Mouse (Mus musculus) cerebellum, postnatal 25 days (tissue): ENCODE data around the gene Igdcc3.

Experiments
- DNase-seq, 2 experiments: peaks; one replicate each; pipeline ENCODE4 v3.0.0; 2021; ENCODE audit warnings: mixed read lengths in 2 of 2

Igdcc3 gene

GRCm38 (mm10) chr9:65141306-65141975, 452 bp downstream of the Igdcc3 start:
- peak; percentile 56 to 60 for DNase-seq

- peak in 1 of 2 experiments; percentile 27 for DNase-seq
Observed at GRCm38 (mm10) chr9:65141976-65142318, 958 bp downstream of the Igdcc3 start.

DNA sequence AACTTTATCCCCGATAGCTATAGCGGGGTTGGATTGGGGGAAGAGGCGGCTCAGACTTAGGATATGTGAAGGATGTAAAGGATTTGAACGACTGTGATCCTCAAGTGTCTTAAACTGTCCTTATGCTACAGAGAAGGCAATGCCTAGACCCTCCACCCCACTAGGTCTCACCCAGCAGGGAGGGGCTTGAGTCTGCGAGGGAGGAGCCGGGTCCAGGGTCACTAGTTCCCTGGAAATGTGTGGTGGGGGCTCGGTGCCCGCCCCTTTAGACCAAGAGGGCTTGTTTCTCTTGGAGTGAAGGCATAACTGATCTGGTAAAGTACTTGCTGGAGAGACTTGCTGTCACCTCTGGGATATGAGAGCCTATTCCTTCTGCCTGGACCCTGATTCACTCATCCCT, 1.4 kb downstream of the Igdcc3 start:
- no peak for DNase-seq

- DNase-seq: no peak
Observed at GRCm38 (mm10) chr9:65146001-65146400, 5.0 kb downstream of the Igdcc3 start.

- DNase-seq: no peak
Observed at GRCm38 (mm10) chr9:65148507-65148906, 7.5 kb downstream of the Igdcc3 start.

GRCm38 (mm10) chr9:65152711-65153330, 11.8 kb downstream of the Igdcc3 start:
- no peak for DNase-seq

DNA sequence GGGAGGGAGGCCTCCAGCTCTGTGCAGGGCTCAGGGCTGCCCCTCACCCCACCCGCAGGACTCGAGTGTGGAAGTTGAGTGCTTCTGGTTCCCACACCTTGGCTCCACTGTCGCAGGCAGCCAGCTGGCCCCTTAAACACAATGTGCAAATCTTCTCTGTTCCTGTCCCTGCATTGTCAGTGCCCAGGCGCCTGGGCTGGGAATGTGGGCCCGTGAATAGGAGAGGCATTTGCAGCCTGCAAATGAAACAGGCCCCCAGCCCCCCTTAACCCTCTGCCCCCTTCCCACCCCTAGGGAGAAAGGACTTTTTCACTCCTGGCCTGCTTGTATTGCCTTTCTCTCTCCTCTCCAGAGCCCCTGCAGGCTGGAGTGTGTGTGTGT, 12.3 kb downstream of the Igdcc3 start:
- DNase-seq: no peak

GRCm38 (mm10) chr9:65154692-65155455, 13.9 kb downstream of the Igdcc3 start:
- DNase-seq: no peak

DNA sequence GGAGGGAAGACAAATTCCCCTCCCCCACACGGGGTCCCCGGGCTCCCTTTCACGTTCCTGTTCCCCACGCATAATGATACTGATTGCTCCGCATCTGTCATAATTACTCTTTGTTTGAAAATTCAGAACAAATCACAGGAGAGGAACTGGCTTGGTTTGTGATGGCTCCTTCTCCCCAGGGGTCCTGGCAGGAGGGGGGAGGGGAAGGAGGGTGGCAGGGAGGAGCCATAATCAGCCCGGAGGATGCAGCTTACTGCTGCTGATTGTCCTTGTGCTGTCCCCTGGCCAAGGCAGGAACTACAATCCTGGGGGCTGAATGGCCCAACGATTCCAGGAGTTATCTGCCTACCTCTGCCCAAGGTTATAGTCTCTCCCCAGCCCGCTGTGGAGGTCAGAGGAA, 15.6 kb downstream of the Igdcc3 start:
- DNase-seq: no peak

- no peak for DNase-seq
Observed at GRCm38 (mm10) chr9:65157631-65158030, 16.6 kb downstream of the Igdcc3 start.

DNA sequence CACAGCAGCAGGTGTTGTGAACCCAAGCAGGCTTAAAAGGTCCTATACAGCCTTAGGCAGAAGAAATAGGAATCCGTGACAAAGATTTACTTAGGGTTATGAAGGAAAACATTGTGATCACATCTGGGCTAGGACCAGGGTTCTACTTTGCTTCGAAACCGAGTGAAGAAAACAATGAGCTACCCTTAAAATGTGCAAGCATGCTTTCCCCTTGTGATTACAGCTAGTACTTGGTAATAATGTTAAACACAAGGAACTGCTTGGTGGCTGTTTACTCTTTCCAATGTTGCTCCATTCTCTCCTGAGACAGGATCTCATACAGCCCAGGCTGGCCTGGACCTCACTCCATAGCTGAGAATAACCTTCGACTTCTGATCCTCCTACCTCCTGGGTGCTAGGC, 20.2 kb downstream of the Igdcc3 start:
- DNase-seq: no peak

DNA sequence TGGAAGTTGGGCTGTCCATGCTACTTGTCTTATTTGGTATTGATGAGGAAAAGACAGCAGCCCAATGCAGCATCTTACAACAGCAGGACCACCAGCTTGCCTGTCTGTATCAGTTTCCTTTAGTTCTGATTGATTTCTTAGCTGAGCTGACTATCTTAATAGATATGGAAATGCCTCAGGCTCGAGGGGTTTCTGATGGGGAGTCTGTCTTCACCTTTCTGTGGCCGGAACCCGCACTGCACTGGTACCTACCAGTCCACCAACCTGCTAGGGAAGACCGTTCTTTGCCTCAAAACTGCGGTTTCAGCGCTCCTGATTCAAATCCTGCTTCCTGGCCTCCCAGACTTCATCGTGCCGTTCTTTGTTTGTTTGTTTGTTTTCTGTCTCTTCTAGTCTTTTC, 20.9 kb downstream of the Igdcc3 start:
- no peak for DNase-seq

DNA sequence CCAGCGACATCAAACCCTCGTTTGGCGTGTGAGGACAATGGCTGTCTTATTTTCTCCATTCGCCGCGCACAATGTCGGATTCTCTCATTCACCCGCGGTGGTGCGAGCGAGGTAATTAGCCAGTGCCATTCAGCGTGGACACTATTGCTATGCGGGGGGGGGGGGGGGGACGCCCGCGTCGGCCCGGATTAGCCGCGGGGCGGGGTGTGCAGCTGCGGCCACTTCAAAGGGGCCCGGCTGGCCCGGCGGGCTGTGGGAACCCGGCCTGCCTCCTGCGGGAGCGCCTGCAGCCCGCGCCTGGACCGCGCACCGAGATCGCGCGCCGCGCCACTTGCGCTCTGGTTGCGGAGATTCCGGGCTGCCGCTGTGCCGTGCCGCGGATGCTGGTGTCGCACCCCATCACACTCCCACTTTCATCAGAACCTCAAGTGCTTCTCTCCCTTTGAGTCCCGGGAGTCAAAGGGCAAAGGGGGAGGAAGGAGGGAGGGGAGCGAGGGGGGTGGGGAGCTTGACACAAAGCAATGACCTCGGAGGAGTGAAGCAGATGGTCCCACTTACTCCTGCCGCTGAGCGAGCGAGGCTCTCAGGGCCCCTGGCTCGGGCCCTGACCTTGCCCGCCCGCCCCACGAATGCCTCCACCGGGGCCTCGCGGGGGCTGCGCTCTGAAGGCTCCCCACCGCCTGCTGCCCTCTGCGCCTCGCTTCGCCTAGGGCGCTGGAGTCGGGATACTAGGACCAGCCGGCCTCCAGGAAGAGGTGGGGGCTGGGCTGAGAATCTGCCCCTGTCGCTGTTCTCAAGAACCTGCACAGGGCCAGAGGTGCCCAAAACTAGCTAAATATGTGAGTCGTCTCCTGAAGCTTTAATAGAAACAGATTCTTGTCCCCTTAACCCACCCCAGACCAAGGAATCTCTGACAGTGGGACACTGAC, 22.0 kb downstream of the Igdcc3 start:
- peak; percentile 35 to 55 for DNase-seq

DNA sequence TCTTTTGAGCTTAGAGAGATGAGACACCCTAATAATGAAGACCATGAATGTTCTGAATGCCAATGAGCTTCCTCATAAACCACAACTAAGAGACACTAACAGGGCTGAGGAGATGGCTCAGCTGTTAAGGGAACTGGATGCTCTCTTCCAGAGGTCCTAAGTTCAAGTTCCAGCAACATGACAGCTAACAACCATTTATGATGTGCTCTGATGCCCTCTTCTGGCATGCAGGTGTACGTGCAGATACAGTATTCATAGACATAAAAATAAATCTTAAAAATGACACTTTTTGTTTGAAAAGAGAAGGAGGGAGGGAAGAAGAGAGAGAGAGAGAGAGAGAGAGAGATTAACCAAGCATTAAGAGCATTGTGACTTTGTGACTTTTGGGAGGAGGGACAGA, 23.9 kb downstream of the Igdcc3 start:
- no peak for DNase-seq

DNA sequence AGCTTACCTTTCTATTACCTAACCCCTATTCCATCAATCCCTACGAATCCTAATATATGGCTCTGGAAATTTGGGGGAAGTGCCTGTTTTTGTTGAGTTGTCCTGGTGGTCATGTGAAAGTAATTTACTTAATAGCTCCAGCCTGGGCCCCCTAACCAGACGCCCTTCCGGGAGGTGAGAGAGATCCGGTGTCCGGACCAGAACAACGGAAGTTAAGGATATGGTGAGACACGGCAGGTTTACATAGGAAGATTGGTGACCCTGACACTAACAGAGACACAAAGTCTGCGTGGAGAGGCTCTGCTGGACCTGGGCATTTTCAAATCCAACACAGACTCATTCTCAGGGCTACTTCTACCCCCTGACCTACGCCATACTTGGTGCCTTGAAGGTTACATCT, 25.4 kb downstream of the Igdcc3 start:
- no peak for DNase-seq

DNA sequence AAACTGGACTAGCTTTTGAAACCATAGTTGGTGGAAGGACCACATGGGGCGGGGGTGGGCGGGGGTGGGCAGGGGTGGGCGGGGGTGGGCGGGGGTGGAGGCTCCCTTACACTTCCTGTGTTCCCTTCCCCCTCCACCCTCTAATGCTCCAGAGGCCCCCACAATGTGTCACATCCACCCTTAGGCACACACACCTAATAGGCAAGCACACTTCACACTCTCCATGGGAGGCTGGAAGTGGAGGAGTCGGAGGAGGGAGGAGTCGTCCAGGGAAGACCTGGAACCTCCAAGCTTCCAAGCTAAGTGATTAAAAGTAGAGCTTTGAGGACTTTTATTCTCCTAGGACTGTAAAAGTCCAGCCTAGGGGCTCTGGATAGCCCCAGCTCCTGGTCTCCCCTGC, 27.5 kb downstream of the Igdcc3 start:
- DNase-seq: no peak

GRCm38 (mm10) chr9:65168952-65169351, 28.0 kb downstream of the Igdcc3 start:
- DNase-seq: no peak

- no peak for DNase-seq
Observed at GRCm38 (mm10) chr9:65172654-65173053, 31.7 kb downstream of the Igdcc3 start.

DNA sequence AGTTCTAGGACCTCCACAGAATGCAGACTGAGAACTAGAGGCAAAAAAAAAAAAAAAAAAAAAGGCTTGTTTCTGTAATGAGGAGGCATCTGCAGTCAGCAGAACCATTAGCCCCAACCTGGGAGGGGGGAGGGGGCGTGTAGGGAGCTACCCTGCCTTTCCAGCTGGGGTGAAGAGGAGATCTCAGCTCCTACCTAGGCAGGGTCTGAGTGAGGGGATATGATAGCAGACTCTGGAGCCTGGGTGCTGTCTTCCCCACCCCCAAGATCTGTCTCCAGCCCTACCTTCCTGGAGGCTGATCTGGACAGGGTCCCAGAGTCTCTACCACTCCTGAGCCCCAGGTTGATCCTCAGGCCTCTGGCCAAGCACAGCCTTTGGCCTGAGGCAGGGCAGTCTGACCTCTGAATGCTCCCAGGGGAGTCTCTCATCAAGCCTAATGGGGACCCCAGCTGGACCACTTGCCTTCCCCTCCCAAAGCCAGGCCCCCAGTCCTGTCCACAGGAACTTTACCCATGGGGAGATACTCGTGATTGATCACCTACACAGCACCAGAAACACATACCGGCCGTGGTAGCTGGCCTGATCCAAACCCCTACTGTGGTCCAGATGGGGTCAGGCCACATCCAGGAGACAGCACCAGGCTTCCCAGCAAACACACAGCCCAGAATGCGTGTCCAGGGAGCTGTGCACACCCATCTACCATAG, 34.4 kb downstream of the Igdcc3 start:
- DNase-seq: no peak

DNA sequence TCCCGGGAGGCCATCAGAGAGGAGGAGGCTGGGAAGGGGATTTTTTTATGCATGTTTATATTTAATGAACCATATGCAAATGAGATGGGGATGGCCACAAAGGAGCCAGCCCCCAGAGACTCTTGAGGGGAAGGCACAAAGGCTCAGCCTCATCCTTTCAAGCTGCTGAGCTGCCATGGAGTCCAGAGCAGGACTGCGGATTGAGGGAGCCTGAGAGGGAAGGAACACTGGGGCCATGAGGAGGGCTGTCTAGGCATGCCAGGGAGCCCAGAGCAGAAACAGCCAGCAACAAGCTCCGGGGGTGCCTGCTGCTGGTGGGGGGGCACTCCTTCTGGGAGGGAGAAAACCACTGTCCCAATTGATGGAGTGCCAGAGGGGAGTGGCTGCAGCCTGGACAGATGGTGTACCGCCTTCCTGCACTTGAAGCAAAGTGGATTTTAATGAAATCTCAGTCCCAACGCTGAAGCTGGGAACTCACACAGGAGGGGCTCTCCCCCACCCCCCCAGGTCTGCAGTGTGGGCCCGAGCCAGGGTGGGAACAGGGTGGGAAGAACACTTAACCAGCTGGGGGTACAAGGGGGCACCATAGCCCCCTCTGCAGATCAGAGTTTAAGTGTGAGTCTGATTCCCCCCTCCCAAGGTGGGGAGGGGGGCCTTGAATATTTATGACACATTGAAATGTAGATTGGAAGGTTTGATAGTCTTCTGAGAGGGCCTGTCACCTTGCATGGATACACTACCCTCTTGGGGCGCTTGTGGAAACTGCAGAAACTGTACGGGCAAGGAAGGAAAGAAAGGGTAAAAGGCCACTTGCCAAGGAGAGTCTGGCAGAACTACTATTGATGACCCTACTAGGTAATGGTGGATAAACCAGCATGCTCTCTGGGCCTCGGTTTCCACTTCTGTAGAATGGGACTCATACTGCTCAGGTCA, 35.2 kb downstream of the Igdcc3 start:
- no peak for DNase-seq

- DNase-seq: no peak
Observed at GRCm38 (mm10) chr9:65177497-65177896, 36.5 kb downstream of the Igdcc3 start.
